Mouse (Mus musculus) heart, embryonic 15.5 days (tissue): ENCODE data around the gene Gm28374. TPM values are rescaled to one million over a fixed set of nuclear protein-coding genes. Genes with fewer than 3 reads are reported as not detected.
A peak's percentile ranks its signal among the peaks of the same experiment; 100 is the strongest.

ENCODE experiments used
- ATAC-seq: fragments of 200-750 bp; cut with Nextera tagmentation; replicated peaks from 2 replicates; pipeline ENCODE4 v1.8.0; 2017; ENCODE audit warnings: low read depth, moderate TSS enrichment; ENCODE audit not compliant: insufficient number of reproducible peaks, insufficient read depth, low FRiP score
- H3K27ac ChIP-seq: fragments of 300-500 bp; sonication (generic); 2 replicates; pipeline ENCODE4 v1.5.1; 2015; ENCODE audit warnings: mild to moderate bottlenecking, inconsistent platforms
- H3K27me3 ChIP-seq: fragments of 300-500 bp; sonication (generic); 2 replicates; pipeline ENCODE4 v1.6.1; 2015; ENCODE audit warnings: inconsistent platforms
- H3K36me3 ChIP-seq: fragments of 300-500 bp; sonication (generic); 2 replicates; pipeline ENCODE4 v1.6.1; 2015; ENCODE audit warnings: mild to moderate bottlenecking, inconsistent platforms
- H3K4me1 ChIP-seq: fragments of 300-500 bp; sonication (generic); replicated peaks from 2 replicates; pipeline ENCODE4 v1.6.1; 2015; ENCODE audit warnings: inconsistent platforms
- H3K4me2 ChIP-seq: fragments of 300-500 bp; sonication (generic); 2 replicates; pipeline ENCODE4 v1.6.1; 2015; ENCODE audit warnings: inconsistent platforms, mild to moderate bottlenecking, moderate library complexity
- H3K4me3 ChIP-seq: fragments of 300-500 bp; sonication (generic); 2 replicates; pipeline ENCODE4 v1.5.1; 2015; ENCODE audit warnings: mild to moderate bottlenecking, inconsistent platforms
- H3K9ac ChIP-seq: fragments of 300-500 bp; sonication (generic); 2 replicates; pipeline ENCODE4 v1.6.1; 2015; ENCODE audit warnings: mild to moderate bottlenecking, inconsistent platforms
- H3K9me3 ChIP-seq: fragments of 300-500 bp; sonication (generic); replicated peaks from 2 replicates; pipeline ENCODE4 v1.6.1; 2016; ENCODE audit warnings: inconsistent platforms
- WGBS: fragments of 180-500 bp; shearing (Covaris S2); methylation state at CpG from one replicate; pipeline ENCODE4 v1.1.7; 2015; ENCODE audit warnings: mixed read lengths; 5-methylcytosine and 5-hydroxymethylcytosine counted together
- polyA plus RNA-seq: library from polyadenylated mRNA; unstranded; fragments of >200 nt; fragmentation: Nextera tagmentation; extraction: Ambion mirVana; gene quantifications from 2 replicates; pipeline ENCODE4 v1.2.1, GENCODE M21; 2015

Gene Gm28374
- polyA plus RNA-seq, 1 experiment from 2014 or later = 0.48 TPM

GRCm38 (mm10) chr19:6067011-6067723 is 14.9 kb downstream of the Gm28374 start:
- Histone ChIP-seq H3K27me3 (no peaks in the 10 kb centered on the region), H3K9me3 (no peaks in the 10 kb centered on the region), H3K4me3 (peak overlapping the region; percentile 50), H3K36me3 (peaks cover 28% of the 10 kb centered on the region; the same call in 1 of the 2 replicates), H3K27ac (peak overlapping the region; percentile 50), H3K4me1 (peaks cover 30% of the 10 kb centered on the region), H3K9ac (peak overlapping the region; percentile 49), H3K4me2 (peak overlapping the region; percentile 91)
- peak; percentile 54 for ATAC-seq
- WGBS = 1% methylated on average over 30 of the region's 30 CpGs

GRCm38 (mm10) chr19:6066571-6066970 is 15.5 kb downstream of the Gm28374 start:
- WGBS = 22% methylated on average over 5 of the region's 5 CpGs
- Histone ChIP-seq H3K9ac (peak overlapping the region; percentile 49; the same call in 1 of the 2 replicates), H3K9me3 (no peaks in the 10 kb centered on the region), H3K4me2 (peak overlapping the region; percentile 91), H3K4me3 (peak overlapping the region; percentile 50), H3K4me1 (peaks cover 32% of the 10 kb centered on the region), H3K27ac (peak overlapping the region; percentile 50), H3K36me3 (peaks cover 28% of the 10 kb centered on the region; the same call in 1 of the 2 replicates), H3K27me3 (no peaks in the 10 kb centered on the region)
- ATAC-seq = no peak

- no peak for ATAC-seq
- no peaks in the 10 kb centered on the region for H3K27me3 ChIP-seq
- H3K9ac ChIP-seq = peak overlapping the region; percentile 19; the same call in 1 of the 2 replicates
- no peaks in the 10 kb centered on the region for H3K9me3 ChIP-seq
- H3K4me2 ChIP-seq = peak overlapping the region; percentile 89; the same call in 1 of the 2 replicates
- no peak overlapping the region for H3K27ac ChIP-seq
- WGBS = 91% methylated on average over 6 of the region's 6 CpGs
- H3K4me1 ChIP-seq = peaks cover 42% of the 10 kb centered on the region
- peaks cover 14% of the 10 kb centered on the region for H3K36me3 ChIP-seq
- 0 out of 2 replicates have a peak overlapping the region, but pooled peaks have one; percentile 62 for H3K4me3 ChIP-seq
Observed at GRCm38 (mm10) chr19:6063081-6063480, 19.0 kb downstream of the Gm28374 start.

- no peak for ATAC-seq
- Histone ChIP-seq H3K9me3 (no peaks in the 10 kb centered on the region), H3K4me1 (peaks cover 36% of the 10 kb centered on the region), H3K4me3 (peak overlapping the region; percentile 62), H3K4me2 (peak overlapping the region; percentile 89), H3K9ac (peak overlapping the region; percentile 81), H3K27ac (peak overlapping the region; percentile 88), H3K27me3 (no peaks in the 10 kb centered on the region), H3K36me3 (peaks cover 14% of the 10 kb centered on the region)
- WGBS = 61% methylated on average over 5 of the region's 5 CpGs
Observed at GRCm38 (mm10) chr19:6062418-6062817, 19.6 kb downstream of the Gm28374 start.

- WGBS = under 1% methylated on average over 44 of the region's 44 CpGs
- Histone ChIP-seq H3K27ac (peak overlapping the region; percentile 88), H3K4me2 (peak overlapping the region; percentile 89), H3K27me3 (no peaks in the 10 kb centered on the region), H3K36me3 (peaks cover 14% of the 10 kb centered on the region), H3K9ac (peak overlapping the region; percentile 81), H3K4me1 (peaks cover 33% of the 10 kb centered on the region), H3K4me3 (peak overlapping the region; percentile 62), H3K9me3 (no peaks in the 10 kb centered on the region)
- no peak for ATAC-seq
Observed at GRCm38 (mm10) chr19:6061641-6062302, 20.3 kb downstream of the Gm28374 start.

GRCm38 (mm10) chr19:6061021-6061533 is 21.0 kb downstream of the Gm28374 start, which contains the start of gene Znhit2:
Gene Znhit2, plus strand, starts transcription at chr19:6061192.
- no peaks in the 10 kb centered on the region for H3K9me3 ChIP-seq
- peaks cover 14% of the 10 kb centered on the region for H3K36me3 ChIP-seq
- peak within 1 kb of the TSS; percentile 88 for H3K27ac ChIP-seq
- 0% methylated on average over 58 of the region's 58 CpGs for WGBS
- H3K27me3 ChIP-seq = no peaks in the 10 kb centered on the region
- H3K4me1 ChIP-seq = peaks cover 35% of the 10 kb centered on the region
- H3K9ac ChIP-seq = peak within 1 kb of the TSS; percentile 81
- peak within 1 kb of the TSS; percentile 62 for H3K4me3 ChIP-seq
- peak within 1 kb of the TSS; percentile 89 for H3K4me2 ChIP-seq
- peak; percentile 76 for ATAC-seq

- Histone ChIP-seq H3K4me3 (peak overlapping the region; percentile 94), H3K27ac (no peak overlapping the region), H3K27me3 (no peaks in the 10 kb centered on the region), H3K4me1 (peaks cover 35% of the 10 kb centered on the region), H3K36me3 (peaks cover 30% of the 10 kb centered on the region), H3K9ac (peak overlapping the region; percentile 92; the same call in 1 of the 2 replicates), H3K9me3 (no peaks in the 10 kb centered on the region), H3K4me2 (peak overlapping the region; percentile 79)
- 82% methylated on average over 5 of the region's 5 CpGs for WGBS
- ATAC-seq = no peak
Observed at GRCm38 (mm10) chr19:6058966-6059365, 23.1 kb downstream of the Gm28374 start.

- Histone ChIP-seq H3K27ac (peak overlapping the region; percentile 83), H3K4me2 (peak overlapping the region; percentile 79), H3K4me3 (peak overlapping the region; percentile 94), H3K27me3 (no peaks in the 10 kb centered on the region), H3K9me3 (no peaks in the 10 kb centered on the region), H3K36me3 (peaks cover 34% of the 10 kb centered on the region), H3K9ac (peak overlapping the region; percentile 92), H3K4me1 (peaks cover 35% of the 10 kb centered on the region)
- ATAC-seq = no peak
- WGBS = 28% methylated on average over 5 of the region's 5 CpGs
Observed at GRCm38 (mm10) chr19:6058513-6058912, 23.5 kb downstream of the Gm28374 start.

- Histone ChIP-seq H3K4me1 (peaks cover 29% of the 10 kb centered on the region), H3K36me3 (peaks cover 45% of the 10 kb centered on the region), H3K27ac (peak within 1 kb of the TSS; percentile 83), H3K9ac (peak within 1 kb of the TSS; percentile 92), H3K4me3 (peak within 1 kb of the TSS; percentile 94), H3K27me3 (no peaks in the 10 kb centered on the region), H3K9me3 (no peaks in the 10 kb centered on the region), H3K4me2 (peak within 1 kb of the TSS; percentile 79)
- peak; percentile 88 for ATAC-seq
- WGBS = under 1% methylated on average over 62 of the region's 63 CpGs
Observed at GRCm38 (mm10) chr19:6057313-6058096, 24.6 kb downstream of the Gm28374 start, which contains the start of the genes Mrpl49 and Fau. Gene Mrpl49, minus strand, starts transcription at chr19:6057785. Gene Fau, plus strand, starts transcription at chr19:6057844.

- Histone ChIP-seq H3K36me3 (peaks cover 53% of the 10 kb centered on the region), H3K27ac (no peak overlapping the region), H3K4me2 (peak overlapping the region; percentile 79), H3K9ac (peak overlapping the region; percentile 85), H3K4me3 (peak overlapping the region; percentile 94), H3K27me3 (no peaks in the 10 kb centered on the region), H3K4me1 (peaks cover 24% of the 10 kb centered on the region), H3K9me3 (no peaks in the 10 kb centered on the region)
- WGBS = 43% methylated on average over 4 of the region's 4 CpGs
- ATAC-seq = no peak
Observed at GRCm38 (mm10) chr19:6056696-6057095, 25.4 kb downstream of the Gm28374 start.
